Mouse (Mus musculus): Measurements from ENCODE around the gene Rad18.
"Not testable (repeated sequence)": the region's sequence is repeated elsewhere in the genome, so short reads cannot be mapped to it uniquely, and the experiment has no call there.

Gene Rad18

GRCm38 (mm10) chr6:112696056-112696950 lies at the start of gene Rad18:
Rad18 (minus strand) TSS chr6:112696686.
- peak; percentile 83 for DNase-seq

DNA sequence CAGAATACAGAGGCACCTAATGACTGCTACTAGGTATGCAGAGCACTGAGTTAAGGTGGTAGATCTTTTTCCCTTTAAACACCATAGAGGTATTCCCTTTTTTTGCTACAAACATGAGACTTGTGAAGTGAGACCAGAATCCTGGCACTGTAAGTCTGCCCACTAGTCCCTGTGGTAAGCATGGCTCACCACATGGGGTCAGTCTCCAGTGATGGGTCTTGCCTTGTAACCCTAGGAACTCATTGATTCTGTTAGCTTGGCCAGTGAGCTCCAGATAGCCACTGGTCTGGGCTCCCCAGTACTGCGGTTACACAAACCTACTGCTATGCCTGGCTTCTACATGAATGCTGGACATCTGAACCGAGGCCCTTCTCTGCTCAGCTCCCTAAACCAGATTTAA lies 45.8 kb upstream of the Rad18 start:
- no peak for DNase-seq

- no peak for DNase-seq
These were observed 45.3 kb upstream of the Rad18 start for GRCm38 (mm10) chr6:112741766-112742165.

DNA sequence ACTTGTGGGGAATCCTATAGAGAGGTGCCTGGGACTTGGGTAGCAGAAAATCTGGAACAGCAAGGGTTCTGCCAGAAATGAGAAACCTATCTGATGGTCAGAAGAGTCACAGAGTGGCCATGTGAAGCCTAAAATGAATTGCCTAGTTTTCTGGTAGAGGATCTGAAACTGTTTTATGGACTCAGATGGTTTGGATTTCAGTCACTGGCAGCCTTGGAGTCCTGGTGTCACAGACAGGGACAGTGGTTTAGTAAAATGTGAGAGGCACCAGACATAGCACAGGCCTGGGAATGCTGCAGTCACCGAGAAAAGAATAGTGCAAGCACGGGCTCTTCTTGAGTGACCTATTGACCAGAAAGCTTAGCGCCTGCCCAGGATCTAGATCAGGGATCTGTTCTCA lies 43.1 kb upstream of the Rad18 start:
- no peak for DNase-seq

DNA sequence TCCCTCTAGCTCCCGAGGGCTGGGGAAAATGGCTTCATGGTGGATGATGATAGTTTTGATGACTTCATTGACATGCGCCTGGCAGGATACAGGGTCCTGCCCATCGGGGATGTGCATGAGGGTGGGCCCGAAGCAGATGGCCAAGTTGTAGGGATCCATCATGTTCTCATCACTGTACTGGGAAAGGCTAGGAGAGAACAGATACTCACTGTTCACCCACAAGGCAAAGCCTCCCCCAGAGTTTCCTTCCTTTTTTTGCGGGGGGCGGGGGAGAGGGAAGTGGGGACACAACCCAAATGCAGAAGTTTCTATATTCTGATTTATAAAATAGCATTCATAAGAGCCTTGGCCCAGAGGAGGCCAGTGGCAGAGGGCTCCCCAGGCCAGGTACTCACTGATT lies 42.4 kb upstream of the Rad18 start:
- no peak for DNase-seq

GRCm38 (mm10) chr6:112736471-112736870 lies 40.0 kb upstream of the Rad18 start:
- no peak for DNase-seq

- no peak for DNase-seq
These were observed 38.6 kb upstream of the Rad18 start for GRCm38 (mm10) chr6:112735054-112735453.

DNA sequence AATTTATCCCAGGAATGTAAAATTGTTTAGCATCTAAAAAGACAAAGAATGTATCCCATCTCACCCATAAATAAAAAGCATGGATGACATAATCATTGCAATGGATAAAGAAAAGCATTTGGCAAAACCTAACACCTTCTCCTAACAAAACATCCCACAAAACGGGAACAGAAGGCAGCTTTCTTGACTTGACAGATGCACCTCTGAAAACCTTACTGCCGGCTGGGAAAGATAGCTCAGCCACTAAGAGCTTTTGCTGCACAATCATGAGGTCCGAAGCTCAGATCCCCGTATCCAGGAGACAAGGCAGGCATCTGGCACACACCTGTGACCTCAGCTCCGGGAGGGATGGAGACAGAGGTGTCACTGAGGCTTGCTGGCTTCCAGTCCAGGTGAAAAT lies 37.5 kb upstream of the Rad18 start:
- no peak for DNase-seq

DNA sequence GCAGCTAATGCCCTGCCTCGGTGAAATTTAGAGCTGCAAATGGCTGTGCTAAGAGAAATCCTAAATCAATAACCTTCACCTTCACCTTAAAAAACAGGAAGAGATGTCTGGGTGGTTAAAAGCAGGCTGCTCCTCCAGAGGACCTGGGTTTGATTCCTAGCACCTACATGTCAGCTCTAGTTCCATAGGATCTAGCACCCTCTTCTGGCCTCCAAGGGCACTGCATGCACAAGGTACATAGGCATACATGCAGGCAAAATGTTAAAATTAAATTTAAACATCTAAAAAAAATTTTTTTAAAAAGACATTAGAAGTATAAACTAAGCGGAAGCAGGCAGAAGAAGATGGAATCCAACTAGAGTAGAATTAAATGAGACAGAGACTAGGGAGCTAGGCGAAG lies 35.9 kb upstream of the Rad18 start:
- DNase-seq, result no peak

DNA sequence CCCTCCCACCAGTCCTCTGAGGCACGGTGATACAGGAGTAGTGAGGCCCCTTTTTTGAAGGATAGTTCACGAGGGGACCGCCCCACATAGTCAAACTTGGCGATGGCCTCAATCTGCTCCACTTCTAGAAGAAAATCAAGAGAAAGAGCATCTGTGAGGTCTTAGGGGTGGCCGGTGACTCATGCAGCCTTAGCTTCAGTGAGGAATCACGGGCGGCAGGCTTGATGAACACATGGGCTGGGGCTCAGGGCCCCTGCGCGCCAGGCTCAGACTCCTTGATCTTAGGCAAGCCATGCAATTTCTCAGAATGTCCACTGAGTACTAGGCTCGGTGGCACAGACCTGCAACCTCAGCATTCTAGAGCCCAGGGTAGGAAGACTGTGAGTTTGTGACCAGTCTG lies 34.9 kb upstream of the Rad18 start:
- DNase-seq, result no peak

- peak; percentile 54 for DNase-seq
These were observed 32.4 kb upstream of the Rad18 start for GRCm38 (mm10) chr6:112728760-112729422.

- no peak for DNase-seq
These were observed 29.0 kb upstream of the Rad18 start for GRCm38 (mm10) chr6:112725468-112725867.

GRCm38 (mm10) chr6:112720409-112721080 lies 24.1 kb upstream of the Rad18 start:
- DNase-seq, result no peak

- DNase-seq, result no peak
These were observed 23.5 kb upstream of the Rad18 start for GRCm38 (mm10) chr6:112719983-112720382.

DNA sequence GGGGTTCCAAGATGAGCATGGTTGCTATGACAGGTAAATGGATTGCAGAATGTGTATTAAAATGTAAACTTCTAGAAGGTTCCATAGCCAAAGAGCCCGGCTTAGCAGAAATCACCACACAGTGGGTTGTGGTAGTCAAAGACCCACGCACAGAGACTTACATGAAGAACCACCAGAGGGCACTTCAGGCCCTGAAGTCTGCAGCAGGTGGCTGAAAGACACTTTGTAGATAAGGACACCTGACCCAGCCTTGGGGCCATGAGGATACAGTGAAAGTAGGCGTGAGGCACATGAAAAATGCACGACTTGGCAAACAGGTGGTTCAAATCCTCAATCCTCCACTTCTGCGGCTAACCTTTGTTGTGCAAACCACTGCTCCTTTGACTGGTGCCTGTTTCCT lies 20.7 kb upstream of the Rad18 start:
- peak; percentile 40 for DNase-seq

- DNase-seq, result no peak
These were observed 17.5 kb upstream of the Rad18 start for GRCm38 (mm10) chr6:112713951-112714350.

DNA sequence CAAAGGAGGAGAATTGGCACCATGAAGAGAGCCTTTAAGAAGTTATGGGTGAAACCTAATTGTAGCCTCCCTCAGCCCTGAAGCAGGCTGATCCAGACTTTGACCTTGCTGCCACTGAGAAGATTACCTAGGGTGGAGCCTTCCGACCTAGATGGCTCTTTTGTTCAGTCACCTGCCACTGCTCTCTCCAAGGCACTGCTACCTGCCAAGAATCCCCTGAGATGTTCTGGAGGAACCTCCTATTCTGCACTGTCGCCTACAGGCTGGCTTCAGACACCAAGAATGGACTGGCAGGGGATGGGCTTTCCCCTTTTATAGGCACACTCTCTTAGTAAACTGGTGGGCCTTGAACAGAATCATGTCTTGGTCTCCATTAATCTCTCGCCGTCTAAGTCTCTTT lies 5.8 kb upstream of the Rad18 start:
- DNase-seq, result not testable (repeated sequence)

DNA sequence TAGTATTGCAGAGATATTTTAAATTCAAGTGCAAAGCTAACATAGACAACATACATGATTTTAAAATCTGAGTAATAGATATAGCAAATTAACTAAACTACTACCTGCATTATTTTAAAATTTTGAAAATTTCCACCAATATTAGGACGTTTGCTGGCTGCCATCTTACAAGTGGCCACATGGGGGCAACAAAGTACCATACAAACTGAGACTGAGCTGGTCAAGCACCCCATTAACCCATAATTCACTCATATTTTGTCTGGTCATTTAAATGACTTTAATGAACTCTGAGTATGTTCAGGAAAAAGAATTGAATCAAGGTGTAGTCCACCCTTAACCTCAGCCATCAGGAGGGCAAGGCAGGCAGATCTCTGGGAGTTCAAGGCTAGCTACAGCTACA lies 3.9 kb upstream of the Rad18 start:
- peak; percentile 38 for DNase-seq

GRCm38 (mm10) chr6:112699115-112699514 lies 2.6 kb upstream of the Rad18 start:
- DNase-seq, result no peak

GRCm38 (mm10) chr6:112694492-112694891 lies 2.0 kb downstream of the Rad18 start:
- DNase-seq, result no peak

GRCm38 (mm10) chr6:112691523-112691922 lies 5.0 kb downstream of the Rad18 start:
- DNase-seq, result no peak

- DNase-seq, result no peak
These were observed 8.5 kb downstream of the Rad18 start for GRCm38 (mm10) chr6:112688033-112688432.

DNA sequence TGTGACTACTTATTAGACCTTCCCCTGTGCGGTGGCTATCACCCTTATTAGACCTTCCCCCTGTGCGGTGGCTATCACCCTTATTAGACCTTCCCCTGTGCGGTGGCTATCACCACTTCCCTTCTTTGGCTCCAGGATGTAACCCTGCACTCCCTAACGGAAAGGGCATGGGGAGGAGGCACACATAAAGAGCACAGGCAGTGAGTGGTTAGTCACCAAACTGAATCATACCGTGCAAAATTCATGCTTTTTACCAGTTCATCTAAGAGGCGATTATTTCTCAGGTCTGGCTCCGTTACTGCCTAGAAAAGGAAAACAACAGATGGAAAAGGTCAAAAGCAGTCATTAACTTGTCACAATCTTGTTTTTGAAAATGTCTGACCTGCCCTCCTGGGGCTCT lies 10.0 kb downstream of the Rad18 start:
- DNase-seq, result no peak

DNA sequence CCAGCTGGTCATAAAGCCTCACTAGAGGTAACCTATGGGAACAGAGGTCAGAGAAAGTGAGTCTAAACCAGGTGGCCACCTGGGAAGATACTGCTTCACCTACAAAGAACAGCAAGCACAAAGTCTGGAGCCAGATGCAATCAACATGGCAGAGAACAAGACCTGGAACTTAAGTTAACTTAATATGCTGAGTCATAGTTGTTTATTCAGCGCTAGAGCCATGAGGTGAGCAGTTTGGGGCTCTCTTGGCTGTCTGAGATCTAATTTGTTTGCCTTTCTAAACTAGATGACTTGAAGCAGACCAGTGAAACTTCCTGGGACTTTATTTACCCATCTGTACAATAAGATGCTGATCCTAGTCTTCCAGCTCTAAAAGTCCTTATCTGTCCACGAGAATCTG lies 12.4 kb downstream of the Rad18 start:
- no peak for DNase-seq
